Mouse (Mus musculus) embryonic facial prominence, embryonic 14.5 days (tissue): ENCODE results near the gene Dynlt1b. TPM values are rescaled to one million over a fixed set of nuclear protein-coding genes. Genes with fewer than 3 reads are reported as not detected.
A peak's percentile ranks its signal among the peaks of the same experiment; 100 is the strongest.
"Not testable (repeated sequence)": the region's sequence is repeated elsewhere in the genome, so short reads cannot be mapped to it uniquely, and the experiment has no call there.

Source experiments
- ATAC-seq: fragments of 200-750 bp; cut with Nextera tagmentation; 2 replicates; pipeline ENCODE4 v1.8.0; 2017; ENCODE audit warnings: low read depth, moderate number of reproducible peaks, moderate TSS enrichment
- DNase-seq: peaks from one replicate; pipeline ENCODE4 v3.0.0-alpha.2; 2015; ENCODE audit warnings: low spot score
- H3K27ac ChIP-seq: fragments of 300-500 bp; sonication (generic); replicated peaks from 2 replicates; pipeline ENCODE4 v1.5.1; 2014; ENCODE audit warnings: low read depth, mild to moderate bottlenecking, low read length, moderate library complexity
- H3K27me3 ChIP-seq: fragments of 300-500 bp; sonication (generic); replicated peaks from 2 replicates; pipeline ENCODE4 v1.6.1; 2014; ENCODE audit warnings: low read length; ENCODE audit not compliant: control insufficient read depth, insufficient read depth
- H3K36me3 ChIP-seq: fragments of 300-500 bp; sonication (generic); 2 replicates; pipeline ENCODE4 v1.6.1; 2014; ENCODE audit warnings: low read length, mixed read lengths; ENCODE audit not compliant: control insufficient read depth, insufficient read depth
- H3K4me1 ChIP-seq: fragments of 300-500 bp; sonication (generic); 2 replicates; pipeline ENCODE4 v1.6.1; 2014; ENCODE audit warnings: antibody characterized with exemption, low read length; ENCODE audit not compliant: control insufficient read depth, insufficient read depth
- H3K4me2 ChIP-seq: fragments of 300-500 bp; sonication (generic); 2 replicates; pipeline ENCODE4 v1.6.1; 2014; ENCODE audit warnings: low read depth, mild to moderate bottlenecking, low read length, moderate library complexity, mixed read lengths
- H3K4me3 ChIP-seq: fragments of 300-500 bp; sonication (generic); 2 replicates; pipeline ENCODE4 v1.5.1; 2014; ENCODE audit warnings: low read depth, mild to moderate bottlenecking, low read length
- H3K9ac ChIP-seq: fragments of 300-500 bp; sonication (generic); 2 replicates; pipeline ENCODE4 v1.6.1; 2014; ENCODE audit warnings: low read depth, mild to moderate bottlenecking, low read length, moderate library complexity, mixed read lengths
- H3K9me3 ChIP-seq: fragments of 300-500 bp; sonication (generic); 2 replicates; pipeline ENCODE4 v1.6.1; 2016; ENCODE audit warnings: low read length; ENCODE audit not compliant: control insufficient read depth
- WGBS: fragments of 180-500 bp; shearing (Covaris S2); extraction: QIAGEN DNeasy Blood & Tissue Kit; methylation state at CpG from one replicate; pipeline ENCODE4 v1.1.7; 2014; 5-methylcytosine and 5-hydroxymethylcytosine counted together
- polyA plus RNA-seq: library from polyadenylated mRNA; unstranded; fragments of >200 nt; fragmentation: Nextera tagmentation; extraction: Ambion mirVana; gene quantifications from 2 replicates; pipeline ENCODE4 v1.2.1, GENCODE M21; 2014

Dynlt1b gene
- 563 and 584 TPM in 2 replicates for polyA plus RNA-seq

DNA sequence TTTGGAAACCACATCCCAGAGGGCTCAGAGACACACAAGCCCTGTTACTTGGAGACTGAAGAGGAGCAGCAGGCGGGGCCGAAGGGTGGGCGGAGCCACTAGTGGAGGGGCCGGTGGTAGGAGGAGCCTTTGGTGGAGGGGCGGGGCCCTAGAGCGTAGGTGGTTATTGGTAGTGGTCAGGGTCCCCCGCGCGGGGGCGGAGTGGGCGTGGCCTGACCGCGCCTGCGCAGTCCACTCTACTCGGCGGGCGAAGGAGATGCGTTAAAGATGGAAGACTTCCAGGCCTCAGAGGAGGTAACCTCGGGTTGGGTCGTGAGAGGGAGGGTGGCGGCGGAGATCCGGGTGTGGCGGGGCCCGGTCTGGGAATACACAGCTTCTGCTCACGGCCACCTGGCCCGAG, at the start of gene Dynlt1b:
Gene Dynlt1b (plus strand): TSS at position 168 of the 400 bp plus-strand sequence.
- peak within 1 kb of the TSS; percentile 55 for H3K27ac ChIP-seq
- WGBS = 1% methylated on average over 26 of the region's 27 CpGs
- peak; percentile 97 for ATAC-seq

DNA sequence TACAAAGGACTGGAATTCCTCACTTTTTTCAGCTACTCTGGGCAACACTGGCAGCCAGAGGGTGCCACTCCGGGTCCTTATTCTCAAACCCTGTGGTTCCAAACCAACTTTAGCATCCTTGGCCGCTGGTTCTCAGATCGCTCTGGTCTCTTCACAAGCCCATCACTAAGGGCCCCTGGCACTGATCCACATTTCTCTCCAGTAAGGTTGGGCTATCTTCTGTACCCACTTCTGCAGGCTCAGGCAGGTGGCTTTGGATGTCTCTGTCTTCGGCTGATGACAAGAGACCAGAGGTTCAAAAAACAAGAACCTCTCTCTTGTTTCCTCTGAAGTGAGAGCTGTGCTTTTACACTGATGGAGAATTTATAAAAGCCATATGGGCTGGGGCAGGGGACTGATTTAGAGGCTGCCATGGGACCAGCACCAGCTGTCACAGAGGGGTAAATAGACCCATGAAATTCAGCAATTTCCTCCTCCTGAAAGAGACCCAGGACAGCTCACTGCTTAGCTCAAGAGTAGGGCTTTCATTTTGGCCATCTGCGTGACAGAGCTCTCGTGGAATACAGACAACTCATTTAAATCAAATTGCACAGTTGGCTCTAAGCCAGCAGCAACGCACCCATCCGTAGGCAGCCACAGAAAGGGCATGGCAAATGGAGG, 49.6 kb upstream of the Dynlt1b start:
- not testable (repeated sequence) for H3K9ac ChIP-seq, H3K27me3 ChIP-seq, H3K4me1 ChIP-seq, H3K27ac ChIP-seq, H3K36me3 ChIP-seq, DNase-seq, H3K4me3 ChIP-seq, H3K9me3 ChIP-seq, H3K4me2 ChIP-seq
- no CpG with 5 or more reads among the region's 8 CpGs for WGBS
- ATAC-seq = peak; percentile 42

More for the DNA sequence above, at the start of gene Dynlt1b:
- Histone ChIP-seq H3K9ac (peak within 1 kb of the TSS; percentile 69), H3K4me2 (peak within 1 kb of the TSS; percentile 50), H3K4me3 (peak within 1 kb of the TSS; percentile 51)
- peak; percentile 99 for DNase-seq
- not testable (repeated sequence) for H3K27me3 ChIP-seq, H3K4me1 ChIP-seq, H3K36me3 ChIP-seq, H3K9me3 ChIP-seq

DNA sequence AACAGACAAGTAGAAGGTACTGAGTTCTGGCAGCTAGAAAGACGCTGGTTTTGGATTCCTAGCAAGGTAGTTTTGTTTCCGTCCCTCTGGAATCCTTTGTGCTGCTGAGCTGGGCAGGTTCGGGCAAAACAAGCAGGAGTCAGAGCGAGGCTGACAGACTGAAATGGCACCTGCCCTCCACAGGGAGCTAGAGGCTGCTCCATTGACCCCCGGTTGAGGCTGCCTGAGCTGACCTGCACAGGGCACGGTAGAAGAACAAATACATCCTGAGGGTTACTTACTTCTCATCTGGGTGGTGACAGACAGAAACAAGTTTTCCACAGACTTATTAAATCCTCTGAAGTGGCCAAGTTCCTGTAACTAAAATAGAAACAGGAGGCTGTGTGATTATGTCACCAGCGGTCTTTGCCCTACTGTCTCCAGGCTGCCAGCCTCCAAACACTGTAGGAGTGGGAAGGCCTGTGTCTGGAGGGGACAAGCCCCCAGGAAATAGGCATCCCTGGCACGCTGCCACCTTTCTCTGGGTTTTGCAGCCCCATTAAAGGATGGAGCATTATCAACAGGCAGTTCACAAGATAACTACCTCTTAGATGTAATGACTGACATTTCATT, 48.7 kb upstream of the Dynlt1b start:
- H3K36me3 ChIP-seq, H3K9me3 ChIP-seq, H3K4me3 ChIP-seq, H3K27me3 ChIP-seq, DNase-seq, H3K4me1 ChIP-seq, H3K4me2 ChIP-seq, H3K9ac ChIP-seq, H3K27ac ChIP-seq: not testable (repeated sequence)
- no CpG with 5 or more reads among the region's 8 CpGs for WGBS
- peak; percentile 51; the same call in 1 of the 2 replicates for ATAC-seq

DNA sequence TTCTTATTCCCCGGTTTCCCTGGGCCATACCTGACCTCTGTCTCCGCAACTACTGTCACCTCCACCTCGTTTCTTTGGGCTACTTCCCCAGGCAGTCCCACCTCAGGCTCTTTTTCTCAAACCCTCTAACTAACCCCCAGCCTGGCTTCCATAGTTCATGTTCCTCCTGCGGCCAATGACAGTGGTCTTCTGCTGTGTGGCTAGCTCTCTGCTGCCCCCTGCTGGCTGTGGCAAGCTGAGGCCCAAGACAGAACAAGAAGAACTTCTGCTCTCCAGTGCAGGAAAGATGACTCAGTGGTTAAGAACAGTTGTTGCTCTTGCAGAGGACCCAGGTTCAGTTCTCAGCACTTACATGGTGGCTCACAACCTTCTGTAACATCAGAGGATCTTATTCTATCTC, 43.0 kb upstream of the Dynlt1b start:
- H3K9me3 ChIP-seq, H3K4me2 ChIP-seq, H3K4me3 ChIP-seq, H3K27ac ChIP-seq, H3K36me3 ChIP-seq, DNase-seq, H3K27me3 ChIP-seq, H3K9ac ChIP-seq, H3K4me1 ChIP-seq: not testable (repeated sequence)
- no CpG with 5 or more reads among the region's 4 CpGs for WGBS
- ATAC-seq = peak; percentile 69; the same call in 1 of the 2 replicates

DNA sequence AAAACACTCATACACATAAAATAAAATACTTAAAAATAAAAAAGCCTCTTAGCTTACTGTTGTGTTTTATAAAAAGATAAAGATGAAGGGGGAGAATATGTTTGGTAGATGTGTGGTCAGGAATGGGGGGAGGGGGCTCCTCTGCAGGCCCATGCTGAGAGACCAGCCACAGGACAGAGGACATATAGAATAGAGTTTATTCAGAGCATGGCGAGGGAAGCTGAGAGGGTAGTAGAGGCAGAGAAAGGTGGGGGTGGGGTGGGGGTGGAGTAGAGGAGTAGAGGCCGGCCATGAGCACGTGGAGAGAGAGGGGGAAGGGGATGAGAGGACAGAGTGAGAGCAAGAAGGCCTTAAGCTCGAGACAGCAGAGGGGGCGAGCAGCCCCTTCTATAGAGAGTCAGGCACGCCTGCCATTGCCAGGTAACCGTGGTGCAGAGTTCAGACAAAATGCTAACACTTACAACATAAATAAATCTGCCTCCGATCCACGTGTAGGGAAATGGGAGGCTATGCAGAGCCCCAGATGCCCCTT, 42.5 kb upstream of the Dynlt1b start:
- no CpG with 5 or more reads among the region's 9 CpGs for WGBS
- ATAC-seq, H3K4me3 ChIP-seq, H3K4me2 ChIP-seq, H3K27ac ChIP-seq, H3K4me1 ChIP-seq, DNase-seq, H3K9me3 ChIP-seq, H3K27me3 ChIP-seq, H3K36me3 ChIP-seq, H3K9ac ChIP-seq: not testable (repeated sequence)

DNA sequence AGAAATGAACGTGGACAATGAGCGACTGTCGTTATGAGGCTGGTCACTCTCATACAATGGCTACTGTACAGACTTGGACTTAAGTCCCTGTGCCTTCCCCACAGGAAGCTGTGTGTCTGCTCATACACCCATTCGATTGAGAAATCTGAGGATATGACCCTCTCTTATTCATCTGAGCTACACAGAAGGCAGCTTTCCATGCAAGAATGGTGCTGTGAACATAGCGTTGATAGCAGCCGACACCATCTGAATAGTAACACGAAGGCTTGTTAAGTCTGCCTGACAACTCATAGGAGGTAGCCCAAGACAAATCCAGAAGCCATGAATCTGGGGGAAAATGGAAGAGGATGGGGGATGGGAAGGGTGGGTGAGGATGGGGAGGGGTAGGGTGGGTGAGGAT, 40.4 kb upstream of the Dynlt1b start:
- H3K4me2 ChIP-seq, H3K4me1 ChIP-seq, H3K27ac ChIP-seq, H3K9me3 ChIP-seq, DNase-seq, H3K9ac ChIP-seq, ATAC-seq, H3K36me3 ChIP-seq, H3K4me3 ChIP-seq, H3K27me3 ChIP-seq: not testable (repeated sequence)
- 65% methylated on average over 2 of the region's 7 CpGs for WGBS

DNA sequence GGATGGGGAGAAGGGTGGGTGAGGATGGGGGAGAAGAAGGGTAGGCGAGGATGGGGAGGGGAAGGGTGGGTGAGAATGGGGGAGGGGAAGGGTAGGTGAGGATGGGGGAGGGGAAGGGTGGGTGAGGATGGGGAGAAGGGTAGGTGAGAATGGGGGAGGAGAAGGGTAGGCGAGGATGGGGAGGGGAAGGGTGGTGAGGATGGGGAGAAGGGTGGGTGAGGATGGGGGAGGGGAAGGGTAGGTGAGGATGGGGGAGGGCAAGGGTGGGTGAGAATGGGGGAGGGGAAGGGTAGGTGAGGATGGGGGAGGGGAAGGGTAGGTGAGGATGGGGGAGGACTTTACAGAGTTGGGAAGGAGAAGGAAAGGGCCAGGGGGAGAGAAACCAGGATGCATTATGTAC, 39.2 kb upstream of the Dynlt1b start:
- H3K36me3 ChIP-seq, H3K27me3 ChIP-seq, H3K4me1 ChIP-seq, H3K9me3 ChIP-seq, H3K9ac ChIP-seq, ATAC-seq, H3K4me2 ChIP-seq, H3K27ac ChIP-seq, H3K4me3 ChIP-seq: not testable (repeated sequence)
- 93% methylated on average over 1 of the region's 2 CpGs for WGBS
- peak; percentile 1 for DNase-seq

DNA sequence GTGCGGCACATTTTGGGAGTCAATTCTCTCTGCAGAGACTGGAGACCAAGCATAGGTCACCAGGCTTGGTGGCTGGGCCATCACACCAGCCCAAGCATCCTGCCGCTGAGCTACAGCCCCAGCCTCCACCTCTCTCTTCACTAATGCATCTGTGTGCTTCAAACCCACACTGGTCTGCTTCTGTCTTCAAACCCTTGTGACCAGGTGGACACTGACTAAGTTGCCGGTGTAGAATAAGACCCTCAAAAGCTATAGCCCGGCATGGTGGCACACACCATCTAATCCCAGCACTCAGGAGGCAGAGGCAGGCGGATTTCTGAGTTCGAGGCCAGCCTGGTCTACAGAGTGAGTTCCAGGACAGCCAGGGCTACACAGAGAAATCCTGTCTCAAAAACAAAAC, 38.2 kb upstream of the Dynlt1b start:
- WGBS = 85% methylated on average over 5 of the region's 6 CpGs
- not testable (repeated sequence) for ATAC-seq, DNase-seq

More for the DNA sequence above, 38.2 kb upstream of the Dynlt1b start:
- not testable (repeated sequence) for H3K36me3 ChIP-seq, H3K4me2 ChIP-seq, H3K4me1 ChIP-seq, H3K9ac ChIP-seq, H3K9me3 ChIP-seq, H3K27ac ChIP-seq, H3K27me3 ChIP-seq, H3K4me3 ChIP-seq
